Comparison of ENCODE assay signal across 14 mouse cellular contexts in genomic region chr14:11618140-11618705, GRCm38 (mm10).
A peak's percentile ranks its signal among the peaks of the same experiment; 100 is the strongest.
DNase-seq lines count a peak whose midpoint lies in the region; ATAC-seq and TF ChIP-seq lines count a peak whose summit lies in the region.
"Had no signal": no experiment of that assay in that cellular context is flagged by ENCODE, and none has a peak within 500 bp of the region (broad histone marks: within the 10 kb centered on the region; RNA-seq: fewer than 3 reads in every experiment).

No protein-coding gene starts in this region.

- peak; percentile 25 for DNase-seq in cerebellum, adult 11-12 months
- DNase-seq in cerebellum, postnatal 4 days (ENCODE audit: low spot score in 2 of 2): no peak
- DNase-seq in kidney, postnatal 0 days (ENCODE audit: low spot score): peak; percentile 35
- no peak for DNase-seq in kidney, adult 8-10 months
- no peak for DNase-seq in adrenal gland, postnatal 4 days (ENCODE audit: low spot score in 2 of 2)
- DNase-seq: gastrocnemius, postnatal 36 days; liver, postnatal 0 days had no signal

- ATAC-seq in kidney, postnatal 0 days (replicated peaks; ENCODE audit: low FRiP score, low read depth): 0 out of 2 replicates have a peak, but pooled peaks have one; percentile 15
- peak; percentile 37; the same call in 1 of the 2 replicates for ATAC-seq in neural tube, embryonic 12.5 days (ENCODE audit: low FRiP score, low read depth)
- ATAC-seq in neural tube, embryonic 15.5 days (ENCODE audit: low FRiP score): no peak
- ATAC-seq in neural tube, embryonic 14.5 days (ENCODE audit: low read depth): peak; percentile 32; the same call in 1 of the 2 replicates
- ATAC-seq: intestine, postnatal 0 days; liver, postnatal 0 days had no signal

- WGBS in kidney, postnatal 0 days: 80% methylated on average over 6 of the region's 6 CpGs
- WGBS in neural tube, embryonic 12.5 days: 70% methylated on average over 6 of the region's 6 CpGs
- 45% methylated on average over 6 of the region's 6 CpGs for WGBS in neural tube, embryonic 15.5 days
- 55% methylated on average over 6 of the region's 6 CpGs for WGBS in neural tube, embryonic 14.5 days

- no peak overlapping the region for H3K4me2 ChIP-seq in kidney, postnatal 0 days (ENCODE audit: low read length)
- no peak overlapping the region for H3K4me2 ChIP-seq in neural tube, embryonic 12.5 days (replicated peaks)
- no peak overlapping the region for H3K4me2 ChIP-seq in neural tube, embryonic 15.5 days
- H3K4me2 ChIP-seq in neural tube, embryonic 14.5 days (ENCODE audit: low read depth, low read length): no peak overlapping the region
- H3K4me2 ChIP-seq: embryonic facial prominence, embryonic 12.5 days had no signal

- no peak for TF ChIP-seq CTCF in kidney, postnatal 0 days (IDR thresholded peaks at IDR 0.05; ENCODE audit: low read depth)

- H3K9ac ChIP-seq in kidney, postnatal 0 days (ENCODE audit: low read depth, low read length): no peak overlapping the region
- H3K9ac ChIP-seq in neural tube, embryonic 12.5 days: no peak overlapping the region
- H3K9ac ChIP-seq in neural tube, embryonic 15.5 days (replicated peaks): no peak overlapping the region
- H3K9ac ChIP-seq in neural tube, embryonic 14.5 days (replicated peaks; ENCODE audit: low read depth, low read length): no peak overlapping the region
- H3K9ac ChIP-seq: embryonic facial prominence, embryonic 12.5 days; forebrain, postnatal 0 days; liver, postnatal 0 days had no signal

- H3K27me3 ChIP-seq in kidney, postnatal 0 days (ENCODE audit: insufficient read depth, low read length): no peaks in the 10 kb centered on the region
- H3K27me3 ChIP-seq in neural tube, embryonic 12.5 days (replicated peaks): no peaks in the 10 kb centered on the region
- H3K27me3 ChIP-seq in neural tube, embryonic 15.5 days (replicated peaks): no peaks in the 10 kb centered on the region
- no peaks in the 10 kb centered on the region for H3K27me3 ChIP-seq in neural tube, embryonic 14.5 days (ENCODE audit: control insufficient read depth, insufficient read depth, low read length)
- H3K27me3 ChIP-seq: embryonic facial prominence, embryonic 12.5 days had no signal

- H3K4me1 ChIP-seq in kidney, postnatal 0 days (replicated peaks; ENCODE audit: insufficient read depth, low read length): no peaks in the 10 kb centered on the region; the same call in 1 of the 2 replicates
- peaks cover 27% of the 10 kb centered on the region for H3K4me1 ChIP-seq in neural tube, embryonic 12.5 days
- peaks cover 37% of the 10 kb centered on the region for H3K4me1 ChIP-seq in neural tube, embryonic 15.5 days
- peaks cover 14% of the 10 kb centered on the region for H3K4me1 ChIP-seq in neural tube, embryonic 14.5 days (ENCODE audit: control insufficient read depth, insufficient read depth, low read length)

- no peaks in the 10 kb centered on the region for H3K9me3 ChIP-seq in kidney, postnatal 0 days (replicated peaks; ENCODE audit: low read length)
- H3K9me3 ChIP-seq in neural tube, embryonic 12.5 days: no peaks in the 10 kb centered on the region
- no peaks in the 10 kb centered on the region for H3K9me3 ChIP-seq in neural tube, embryonic 15.5 days (replicated peaks)
- no peaks in the 10 kb centered on the region for H3K9me3 ChIP-seq in neural tube, embryonic 14.5 days (ENCODE audit: control insufficient read depth, low read length)
- H3K9me3 ChIP-seq: embryonic facial prominence, embryonic 12.5 days had no signal

- no peaks in the 10 kb centered on the region for H3K36me3 ChIP-seq in kidney, postnatal 0 days (ENCODE audit: insufficient read depth, low read length)
- no peaks in the 10 kb centered on the region for H3K36me3 ChIP-seq in neural tube, embryonic 12.5 days
- no peaks in the 10 kb centered on the region for H3K36me3 ChIP-seq in neural tube, embryonic 15.5 days
- no peaks in the 10 kb centered on the region for H3K36me3 ChIP-seq in neural tube, embryonic 14.5 days (ENCODE audit: control insufficient read depth, insufficient read depth, low read length)
- H3K36me3 ChIP-seq: embryonic facial prominence, embryonic 12.5 days; G1E had no signal

- no peak overlapping the region for H3K27ac ChIP-seq in kidney, postnatal 0 days
- no peak overlapping the region for H3K27ac ChIP-seq in neural tube, embryonic 12.5 days
- H3K27ac ChIP-seq in neural tube, embryonic 15.5 days (replicated peaks): no peak overlapping the region
- no peak overlapping the region for H3K27ac ChIP-seq in neural tube, embryonic 14.5 days (ENCODE audit: low read depth, low read length)
- H3K27ac ChIP-seq: embryonic facial prominence, embryonic 12.5 days had no signal

- no peak overlapping the region for H3K4me3 ChIP-seq in kidney, postnatal 0 days (replicated peaks; ENCODE audit: low read depth, low read length)
- H3K4me3 ChIP-seq in neural tube, embryonic 12.5 days: no peak overlapping the region
- no peak overlapping the region for H3K4me3 ChIP-seq in neural tube, embryonic 15.5 days (replicated peaks)
- H3K4me3 ChIP-seq in neural tube, embryonic 14.5 days (ENCODE audit: low read depth, low read length): no peak overlapping the region
- H3K4me3 ChIP-seq: embryonic facial prominence, embryonic 12.5 days had no signal

Comparison
In these comparisons a context has a peak if more than half of its experiments do, and no peak if none do; other contexts are left out.
1. DNase-seq: peak in cerebellum, adult 11-12 months (single experiment) and kidney, postnatal 0 days (single experiment); none in cerebellum, postnatal 4 days (0 of 2), kidney, adult 8-10 months (0 of 2) and adrenal gland, postnatal 4 days (0 of 2).